Mouse (Mus musculus) NIH3T3 (cell line): Measurements from ENCODE around the gene Cog4.
A peak's percentile ranks its signal among the peaks of the same experiment; 100 is the strongest.

Experiments used
- DNase-seq: peaks from one replicate; pipeline ENCODE4 v3.0.0-alpha.2; 2012; ENCODE audit warnings: low read depth

Gene Cog4

DNA sequence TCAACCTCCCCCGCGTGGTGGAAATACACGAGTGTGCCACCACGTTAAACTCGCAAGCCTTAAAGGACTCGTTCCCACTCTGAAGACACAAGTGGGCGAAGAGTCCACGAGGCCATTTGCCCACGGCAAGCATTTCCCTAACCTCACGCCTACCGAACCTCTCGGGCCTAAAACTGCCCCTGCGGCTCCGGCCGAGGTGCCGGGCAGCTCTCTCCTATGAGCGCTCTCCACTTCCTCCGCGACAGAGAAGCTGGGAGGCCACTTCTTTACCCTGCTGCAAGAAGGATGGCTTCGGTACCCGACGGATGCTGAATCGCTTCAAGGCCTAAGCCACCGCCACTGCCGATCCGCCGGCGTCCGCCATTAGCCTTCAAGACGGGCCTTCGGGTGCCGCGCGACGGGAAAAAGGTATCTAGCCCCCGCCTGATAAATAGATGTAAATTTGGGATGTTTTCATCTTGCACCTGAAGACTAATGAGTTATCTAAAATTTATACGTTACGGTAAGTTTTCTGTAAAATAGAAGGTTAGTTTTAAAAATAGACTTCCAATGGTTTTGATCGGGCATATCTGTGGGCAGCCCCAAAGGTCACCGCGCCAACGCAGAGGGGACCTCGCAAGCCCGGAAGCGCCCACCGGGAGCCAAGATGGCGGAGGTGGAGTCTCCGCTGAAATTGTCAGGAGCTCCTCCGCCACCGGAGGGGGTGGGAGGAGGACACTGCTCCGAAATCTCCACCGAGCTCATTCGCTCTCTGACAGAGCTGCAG lies at the start of gene Cog4, which contains the start of gene Sf3b3:
Gene Cog4 (plus strand): TSS at position 196 of the 766 bp plus-strand sequence.
Gene Sf3b3 (minus strand): TSS at position 383 of the 766 bp plus-strand sequence.
- DNase-seq: peak; percentile 92

GRCm38 (mm10) chr8:110797086-110797485 lies 49.3 kb upstream of the Cog4 start:
- no peak for DNase-seq

DNA sequence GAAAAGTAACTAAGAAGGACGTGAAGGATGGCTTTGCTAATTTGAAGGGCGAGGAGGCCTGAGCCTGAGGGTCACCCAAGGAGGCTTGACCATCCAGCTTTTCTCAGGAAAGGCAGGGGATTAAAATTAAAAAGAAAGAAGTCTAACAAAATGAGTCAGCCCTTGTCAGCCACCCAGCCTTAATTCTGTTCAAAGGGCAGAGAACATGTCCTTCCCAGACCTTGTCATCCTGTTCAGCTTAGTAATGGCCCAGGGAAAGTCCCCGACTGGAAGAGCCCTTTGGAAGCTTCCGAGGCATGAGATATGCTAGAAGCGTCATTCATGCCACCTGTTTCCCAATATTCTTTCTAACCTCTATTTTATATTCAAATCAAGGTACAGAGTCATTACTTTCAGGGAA lies 43.4 kb upstream of the Cog4 start:
- DNase-seq: no peak

GRCm38 (mm10) chr8:110803856-110804255 lies 42.5 kb upstream of the Cog4 start:
- DNase-seq: no peak

DNA sequence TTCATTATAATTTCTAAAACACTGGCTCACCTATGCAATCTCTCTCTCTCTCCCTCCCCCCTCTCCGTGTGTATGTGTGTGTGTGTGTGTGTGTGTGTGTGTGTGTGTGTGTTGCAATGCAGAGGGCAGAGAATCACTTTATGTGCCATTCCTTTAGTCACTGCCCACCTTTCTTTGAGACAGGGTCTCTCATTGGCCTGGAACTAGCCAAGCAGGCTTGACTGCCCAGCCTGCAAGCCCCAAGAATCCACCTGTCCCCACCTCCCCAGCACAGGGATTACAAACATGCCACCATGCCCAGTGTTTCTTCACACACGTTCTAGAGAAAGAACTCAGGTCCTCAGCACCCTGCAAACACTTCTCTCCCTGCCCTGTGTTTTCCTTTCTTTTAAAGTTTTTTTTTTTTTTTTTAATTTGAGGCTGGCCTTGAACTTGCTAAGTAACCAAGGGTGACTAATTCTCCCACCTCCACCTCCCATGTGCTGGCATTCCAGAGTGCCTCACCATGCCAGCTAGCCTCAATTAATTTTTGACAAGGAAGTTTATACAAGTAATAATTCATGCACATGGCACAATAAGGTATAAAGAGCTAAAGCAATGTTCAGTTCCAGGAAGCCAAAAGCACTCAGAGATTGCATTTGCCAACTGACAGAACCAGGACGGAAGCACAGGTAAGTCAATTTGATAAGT lies 41.4 kb upstream of the Cog4 start:
- DNase-seq: no peak

DNA sequence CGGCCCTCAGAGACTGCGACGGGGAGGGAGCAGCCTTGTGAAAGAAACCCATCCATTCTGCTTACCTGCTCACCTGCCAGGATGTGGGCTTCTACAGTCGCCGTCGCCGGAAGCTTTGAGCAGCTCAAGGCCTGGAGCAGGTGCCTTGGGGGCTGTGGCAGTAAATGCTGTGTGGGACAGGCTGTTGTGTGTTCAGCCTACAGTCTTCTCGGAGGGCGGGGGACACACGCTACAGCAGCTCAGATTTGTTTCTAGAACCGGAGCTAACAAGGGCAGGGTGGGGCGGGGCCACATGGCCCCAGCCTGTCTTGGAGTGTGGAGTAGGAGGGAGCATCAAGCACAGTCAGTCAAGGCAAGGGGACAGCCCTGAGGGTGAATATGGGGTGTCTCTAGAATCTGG lies 40.7 kb upstream of the Cog4 start, which contains the start of gene Il34:
Gene Il34 (minus strand): TSS at position 256 of the 400 bp plus-strand sequence.
- no peak for DNase-seq

DNA sequence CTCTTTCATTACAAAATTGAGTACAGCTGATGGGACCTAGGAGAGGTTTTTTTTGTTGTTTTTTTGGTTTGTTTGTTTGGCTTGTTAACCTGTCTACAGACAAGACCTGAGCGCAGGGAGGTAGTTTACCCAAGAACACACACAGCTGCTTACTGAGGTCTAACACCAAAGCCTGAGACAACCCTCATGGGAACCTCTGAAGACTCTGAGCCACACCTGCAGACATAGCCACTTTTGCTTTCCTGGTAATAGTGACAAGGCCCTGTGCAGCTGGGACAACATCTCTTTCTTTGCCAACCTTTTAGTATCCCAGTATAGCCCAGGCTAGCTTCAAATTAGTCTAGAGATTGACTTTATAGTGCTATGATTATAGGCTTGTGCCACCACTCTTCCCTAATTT lies 40.3 kb upstream of the Cog4 start:
- no peak for DNase-seq

DNA sequence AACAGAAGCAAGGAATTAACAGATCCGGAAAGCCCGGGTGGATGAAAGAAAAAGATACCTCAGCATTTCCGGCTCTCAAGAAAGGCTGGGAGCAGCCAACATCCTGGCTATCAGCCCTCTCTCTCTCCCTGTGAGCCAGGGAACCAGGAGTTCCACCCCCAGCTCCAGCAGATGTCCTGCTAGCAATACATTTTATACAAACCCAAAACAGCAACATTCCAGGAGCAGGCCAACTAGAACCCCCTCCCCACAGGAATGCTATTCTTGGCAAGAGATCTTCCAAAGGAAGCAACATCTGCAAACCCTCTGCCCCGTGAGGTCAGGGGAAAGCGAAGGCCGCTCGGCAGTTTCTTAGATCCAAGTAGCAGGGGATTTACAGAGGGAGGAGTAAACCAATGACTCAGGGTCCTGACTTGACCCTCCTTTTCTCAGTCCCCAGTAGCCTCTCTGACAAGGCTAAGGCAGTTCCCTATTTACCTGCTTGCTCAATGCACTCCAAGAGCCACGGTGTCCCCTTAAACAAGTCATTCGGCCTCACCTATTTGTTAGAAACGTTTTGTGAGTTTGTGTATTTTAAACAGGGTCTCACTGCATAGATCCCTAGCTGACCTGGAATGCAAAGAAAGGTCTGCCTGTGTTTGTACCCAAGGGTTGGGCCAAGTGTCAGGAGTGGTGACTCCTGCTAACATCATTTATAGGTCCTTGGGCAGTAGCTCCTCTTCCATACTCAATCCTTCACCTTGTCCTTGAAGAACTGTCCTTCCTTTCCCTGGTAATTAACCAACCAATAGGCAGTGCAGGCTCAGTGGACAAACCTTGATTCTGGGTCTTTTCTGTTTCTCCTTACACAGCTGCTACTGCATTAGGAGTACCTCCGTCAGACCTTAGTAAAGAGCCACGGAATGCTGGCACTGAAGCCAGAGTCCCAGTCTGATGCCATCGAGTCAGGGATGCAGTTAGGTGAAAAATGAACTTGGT lies 37.6 kb upstream of the Cog4 start:
- peak; percentile 77 for DNase-seq

DNA sequence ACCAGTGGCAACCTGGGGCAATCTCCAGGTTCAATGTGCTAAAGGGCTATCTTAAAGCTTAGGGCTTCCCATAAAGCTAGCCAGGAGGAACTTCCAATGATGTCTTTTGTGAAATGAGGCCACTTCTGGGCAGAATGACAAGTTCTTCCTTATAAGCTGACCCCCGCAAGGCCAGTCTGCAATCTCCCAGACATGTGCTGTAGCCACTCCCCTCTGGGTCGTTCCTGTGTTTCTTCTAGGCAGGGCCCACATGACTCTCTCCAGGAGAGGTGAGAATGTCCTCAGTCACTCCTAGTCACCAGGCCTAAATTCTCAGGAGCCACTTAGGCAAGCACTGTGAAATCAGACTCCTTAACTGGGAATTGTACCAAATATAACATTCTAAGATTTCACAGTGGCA lies 36.6 kb upstream of the Cog4 start:
- peak; percentile 79 for DNase-seq

GRCm38 (mm10) chr8:110810481-110811065 lies 35.8 kb upstream of the Cog4 start:
- DNase-seq: no peak

DNA sequence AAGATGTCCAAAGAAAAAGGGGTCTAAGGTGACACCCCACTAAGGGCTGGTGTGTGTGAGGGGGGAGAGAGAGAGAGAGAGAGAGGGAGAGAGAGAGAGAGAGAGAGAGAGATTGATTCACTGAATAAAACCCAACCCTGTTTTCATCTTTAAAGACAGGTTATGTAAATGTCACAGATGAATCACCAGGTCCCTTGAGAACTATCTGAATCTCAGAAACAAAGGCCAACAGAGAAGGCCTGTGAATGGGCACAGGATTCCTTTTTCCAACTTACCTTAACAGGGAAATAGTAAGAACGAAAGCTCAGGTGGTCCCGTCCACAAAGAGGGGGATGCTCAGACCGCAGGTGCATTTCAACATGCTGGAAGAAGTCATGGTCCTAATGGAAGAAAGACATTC lies 35.3 kb upstream of the Cog4 start:
- peak; percentile 59 for DNase-seq

- no peak for DNase-seq
Measured at GRCm38 (mm10) chr8:110811793-110812192, 34.6 kb upstream of the Cog4 start.

- no peak for DNase-seq
Measured at GRCm38 (mm10) chr8:110812349-110813080, 33.9 kb upstream of the Cog4 start.

DNA sequence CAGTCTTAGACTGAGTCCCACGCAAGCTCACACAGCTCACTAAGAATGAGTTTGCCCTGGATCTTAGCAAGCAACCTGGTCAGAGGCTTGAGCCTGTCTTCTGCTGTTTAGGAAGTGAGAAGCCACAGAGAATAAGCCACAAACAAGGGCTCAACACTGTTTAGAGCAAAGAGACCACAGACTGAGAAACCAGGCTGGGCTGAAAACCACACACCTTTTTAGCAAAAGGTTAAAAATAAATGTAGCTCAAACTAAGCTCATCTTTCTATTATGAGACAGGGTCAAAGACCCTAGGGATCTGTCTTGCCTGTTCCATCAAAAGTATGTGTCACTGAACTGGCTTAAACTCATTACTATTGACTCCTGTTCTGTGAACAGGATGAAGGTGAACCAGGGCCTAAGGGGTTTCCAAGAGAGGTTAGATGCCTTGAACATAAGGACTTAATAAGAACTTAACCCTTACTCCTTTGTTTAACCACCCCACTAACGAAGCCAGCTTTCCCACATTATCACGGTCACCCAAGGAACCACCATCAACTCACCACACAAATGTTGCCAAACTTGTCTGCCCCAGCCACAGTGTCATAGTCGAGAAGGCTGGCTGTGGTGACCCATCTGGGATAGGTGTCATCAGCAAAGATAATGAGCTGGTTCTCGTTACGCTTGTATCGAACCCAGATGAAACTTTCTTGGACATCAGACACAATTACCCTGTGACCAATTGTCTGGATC lies 33.2 kb upstream of the Cog4 start:
- DNase-seq: no peak

- DNase-seq: peak; percentile 73
Measured at GRCm38 (mm10) chr8:110815308-110815707, 31.1 kb upstream of the Cog4 start.

DNA sequence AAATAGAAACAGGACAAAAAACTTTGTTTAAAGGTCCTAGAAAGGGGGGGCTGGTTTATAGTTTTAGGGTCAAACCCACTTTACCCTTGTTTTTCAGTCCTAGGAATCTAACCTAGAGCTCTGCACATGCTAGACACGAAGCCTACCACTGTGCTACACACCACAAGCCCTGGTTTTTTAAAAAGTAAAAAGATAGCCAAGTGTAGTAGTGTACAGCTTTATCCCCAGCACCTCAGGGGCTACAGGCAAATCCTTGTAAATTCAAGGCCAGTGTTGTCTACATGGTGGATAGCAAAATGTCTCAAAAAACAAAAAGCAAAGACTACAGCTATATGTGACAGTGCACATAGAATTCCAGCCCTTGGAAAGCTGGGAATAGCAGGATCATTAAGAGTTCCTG lies 29.4 kb upstream of the Cog4 start:
- no peak for DNase-seq

DNA sequence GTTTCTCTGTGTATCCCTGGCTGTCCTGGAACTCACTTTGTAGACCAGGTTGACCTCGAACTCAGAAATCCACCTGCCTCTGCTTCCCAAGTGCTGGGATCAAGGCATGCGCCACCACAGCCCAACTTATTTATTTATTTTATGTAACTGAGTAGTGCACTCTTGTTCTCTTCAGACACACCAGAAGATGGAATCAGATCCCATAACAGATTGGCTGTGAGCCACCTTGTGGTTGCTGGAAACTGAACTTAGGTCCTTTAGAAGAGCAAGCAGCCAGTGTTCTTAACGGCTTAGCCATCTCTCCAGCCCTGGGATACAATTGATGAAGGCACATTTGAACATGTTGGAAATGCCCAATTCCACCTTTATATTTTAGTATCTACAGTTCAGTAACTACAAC lies 27.8 kb upstream of the Cog4 start:
- peak; percentile 76 for DNase-seq

DNA sequence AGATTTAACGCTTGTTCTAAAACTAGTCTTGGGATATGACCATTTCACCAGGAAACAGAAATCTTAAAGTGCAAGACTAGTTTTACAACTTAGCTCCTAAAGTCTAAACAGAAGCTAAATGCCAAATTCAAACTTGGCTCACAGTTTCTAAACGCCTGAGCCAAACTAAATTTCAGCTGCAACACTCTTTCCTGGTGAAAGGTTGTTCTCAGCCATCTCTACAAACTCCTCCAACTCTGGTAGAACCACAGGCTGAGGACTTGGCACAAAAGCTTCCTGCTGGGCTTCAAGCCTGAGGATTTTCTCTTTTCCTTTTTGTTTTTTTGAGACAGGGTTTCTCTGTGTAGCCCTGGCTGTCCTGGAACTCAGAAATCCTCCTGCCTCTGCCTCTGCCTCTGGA lies 26.1 kb upstream of the Cog4 start:
- DNase-seq: no peak

- DNase-seq: no peak
Measured at GRCm38 (mm10) chr8:110821960-110822359, 24.4 kb upstream of the Cog4 start.

GRCm38 (mm10) chr8:110824861-110825260 lies 21.5 kb upstream of the Cog4 start:
- DNase-seq: peak; percentile 64
